Mouse (Mus musculus): ENCODE measurements around the gene Slc34a3. TPM values are rescaled to one million over a fixed set of nuclear protein-coding genes. Genes with fewer than 3 reads are reported as not detected.
A peak's percentile ranks its signal among the peaks of the same experiment; 100 is the strongest.

Gene Slc34a3
- polyA plus RNA-seq, 1 experiment from 2014 or later, result 34.0 TPM

GRCm38 (mm10) chr2:25243342-25243741 lies 9.2 kb upstream of the Slc34a3 start:
- Histone ChIP-seq H3K36me3 (ENCODE audit: control insufficient read depth, insufficient read depth) (peaks cover 12% of the 10 kb centered on the region; the same call in 1 of the 2 replicates), H3K4me3 (ENCODE audit: low read depth, low read length) (no peak overlapping the region), H3K27me3 (replicated peaks; ENCODE audit: control insufficient read depth, insufficient read depth, low read length) (0 out of 2 replicates have a peak, but pooled peaks cover 3% of the 10 kb centered on the region), H3K9ac (ENCODE audit: low read depth, low read length) (no peak overlapping the region), H3K4me2 (replicated peaks; ENCODE audit: low read depth) (peak overlapping the region; percentile 93), H3K9me3 (ENCODE audit: control insufficient read depth) (no peaks in the 10 kb centered on the region), H3K4me1 (replicated peaks; ENCODE audit: control insufficient read depth, insufficient read depth, low read length) (peaks cover 9% of the 10 kb centered on the region; the same call in 1 of the 2 replicates), H3K27ac (ENCODE audit: low read depth, low read length) (0 out of 2 replicates have a peak overlapping the region, but pooled peaks have one; percentile 74)
- 79% methylated on average over 8 of the region's 8 CpGs for WGBS
- no peak for ATAC-seq
- no peak for TF ChIP-seq CTCF (IDR thresholded peaks at IDR 0.05; ENCODE audit: low read depth)

- Histone ChIP-seq H3K4me2 (replicated peaks; ENCODE audit: low read depth) (peak within 1 kb of the TSS; percentile 93), H3K9me3 (ENCODE audit: control insufficient read depth) (no peaks in the 10 kb centered on the region), H3K9ac (ENCODE audit: low read depth, low read length) (peak within 1 kb of the TSS; percentile 75), H3K27me3 (replicated peaks; ENCODE audit: control insufficient read depth, insufficient read depth, low read length) (0 out of 2 replicates have a peak, but pooled peaks cover 3% of the 10 kb centered on the region), H3K27ac (ENCODE audit: low read depth, low read length) (peak within 1 kb of the TSS; percentile 74), H3K36me3 (ENCODE audit: control insufficient read depth, insufficient read depth) (peaks cover under 1% of the 10 kb centered on the region; the same call in 1 of the 2 replicates), H3K4me1 (replicated peaks; ENCODE audit: control insufficient read depth, insufficient read depth, low read length) (peaks cover 9% of the 10 kb centered on the region; the same call in 1 of the 2 replicates), H3K4me3 (ENCODE audit: low read depth, low read length) (peak within 1 kb of the TSS; percentile 49)
- under 1% methylated on average over 50 of the region's 59 CpGs for WGBS
- no peak for TF ChIP-seq CTCF (IDR thresholded peaks at IDR 0.05; ENCODE audit: low read depth)
- ATAC-seq, result no peak
These were observed 7.9 kb upstream of the Slc34a3 start, which contains the start of the genes Rnf208 and Cysrt1 for GRCm38 (mm10) chr2:25242101-25242506. Gene Rnf208 (plus strand): TSS chr2:25242255. Gene Cysrt1 (minus strand): TSS chr2:25242452.

- WGBS, result 10% methylated on average over 6 of the region's 6 CpGs
- peak overlapping the region; percentile 74 for H3K27ac ChIP-seq (ENCODE audit: low read depth, low read length)
- H3K9me3 ChIP-seq (ENCODE audit: control insufficient read depth), result no peaks in the 10 kb centered on the region
- peak overlapping the region; percentile 49; the same call in 1 of the 2 replicates for H3K4me3 ChIP-seq (ENCODE audit: low read depth, low read length)
- peak overlapping the region; percentile 93 for H3K4me2 ChIP-seq (replicated peaks; ENCODE audit: low read depth)
- H3K36me3 ChIP-seq (ENCODE audit: control insufficient read depth, insufficient read depth), result no peaks in the 10 kb centered on the region; the same call in 1 of the 2 replicates
- peaks cover 9% of the 10 kb centered on the region; the same call in 1 of the 2 replicates for H3K4me1 ChIP-seq (replicated peaks; ENCODE audit: control insufficient read depth, insufficient read depth, low read length)
- no peak overlapping the region for H3K9ac ChIP-seq (ENCODE audit: low read depth, low read length)
- H3K27me3 ChIP-seq (replicated peaks; ENCODE audit: control insufficient read depth, insufficient read depth, low read length), result 0 out of 2 replicates have a peak, but pooled peaks cover 3% of the 10 kb centered on the region
- no peak for TF ChIP-seq CTCF (IDR thresholded peaks at IDR 0.05; ENCODE audit: low read depth)
- ATAC-seq, result peak; percentile 67
These were observed 7.2 kb upstream of the Slc34a3 start for GRCm38 (mm10) chr2:25241438-25241775.

- ATAC-seq, result peak; percentile 61
- H3K4me1 ChIP-seq (replicated peaks; ENCODE audit: control insufficient read depth, insufficient read depth, low read length), result peaks cover 9% of the 10 kb centered on the region
- under 1% methylated on average over 29 of the region's 29 CpGs for WGBS
- H3K27ac ChIP-seq (ENCODE audit: low read depth, low read length), result peak overlapping the region; percentile 55
- no peaks in the 10 kb centered on the region for H3K9me3 ChIP-seq (ENCODE audit: control insufficient read depth)
- no peaks in the 10 kb centered on the region; the same call in 1 of the 2 replicates for H3K36me3 ChIP-seq (ENCODE audit: control insufficient read depth, insufficient read depth)
- 0 out of 2 replicates have a peak, but pooled peaks cover 3% of the 10 kb centered on the region for H3K27me3 ChIP-seq (replicated peaks; ENCODE audit: control insufficient read depth, insufficient read depth, low read length)
- peak overlapping the region; percentile 49 for H3K4me3 ChIP-seq (ENCODE audit: low read depth, low read length)
- H3K4me2 ChIP-seq (replicated peaks; ENCODE audit: low read depth), result peak overlapping the region; percentile 93
- no peak for TF ChIP-seq CTCF (IDR thresholded peaks at IDR 0.05; ENCODE audit: low read depth)
- peak overlapping the region; percentile 13; the same call in 1 of the 2 replicates for H3K9ac ChIP-seq (ENCODE audit: low read depth, low read length)
These were observed 6.7 kb upstream of the Slc34a3 start for GRCm38 (mm10) chr2:25240723-25241437.

GRCm38 (mm10) chr2:25240310-25240709 lies 6.1 kb upstream of the Slc34a3 start:
- Histone ChIP-seq H3K9ac (ENCODE audit: low read depth, low read length) (peak overlapping the region; percentile 13; the same call in 1 of the 2 replicates), H3K4me1 (replicated peaks; ENCODE audit: control insufficient read depth, insufficient read depth, low read length) (peaks cover 12% of the 10 kb centered on the region), H3K36me3 (ENCODE audit: control insufficient read depth, insufficient read depth) (no peaks in the 10 kb centered on the region), H3K4me3 (ENCODE audit: low read depth, low read length) (no peak overlapping the region), H3K9me3 (ENCODE audit: control insufficient read depth) (no peaks in the 10 kb centered on the region), H3K27me3 (replicated peaks; ENCODE audit: control insufficient read depth, insufficient read depth, low read length) (0 out of 2 replicates have a peak, but pooled peaks cover 3% of the 10 kb centered on the region), H3K4me2 (replicated peaks; ENCODE audit: low read depth) (peak overlapping the region; percentile 93), H3K27ac (ENCODE audit: low read depth, low read length) (peak overlapping the region; percentile 55)
- TF ChIP-seq CTCF (IDR thresholded peaks at IDR 0.05; ENCODE audit: low read depth), result no peak
- ATAC-seq, result no peak
- WGBS, result 53% methylated on average over 8 of the region's 8 CpGs

GRCm38 (mm10) chr2:25239766-25240165 lies 5.6 kb upstream of the Slc34a3 start:
- no peak overlapping the region for H3K27ac ChIP-seq (ENCODE audit: low read depth, low read length)

More at GRCm38 (mm10) chr2:25239766-25240165, 5.6 kb upstream of the Slc34a3 start:
- H3K4me3 ChIP-seq (ENCODE audit: low read depth, low read length), result no peak overlapping the region
- H3K36me3 ChIP-seq (ENCODE audit: control insufficient read depth, insufficient read depth), result no peaks in the 10 kb centered on the region
- H3K4me1 ChIP-seq (replicated peaks; ENCODE audit: control insufficient read depth, insufficient read depth, low read length), result peaks cover 15% of the 10 kb centered on the region
- H3K4me2 ChIP-seq (replicated peaks; ENCODE audit: low read depth), result peak overlapping the region; percentile 30
- no peaks in the 10 kb centered on the region for H3K9me3 ChIP-seq (ENCODE audit: control insufficient read depth)
- 60% methylated on average over 3 of the region's 3 CpGs for WGBS
- H3K27me3 ChIP-seq (replicated peaks; ENCODE audit: control insufficient read depth, insufficient read depth, low read length), result 0 out of 2 replicates have a peak, but pooled peaks cover 3% of the 10 kb centered on the region
- no peak overlapping the region for H3K9ac ChIP-seq (ENCODE audit: low read depth, low read length)
- ATAC-seq, result no peak
- no peak for TF ChIP-seq CTCF (IDR thresholded peaks at IDR 0.05; ENCODE audit: low read depth)

Measured in intestine, postnatal 0 days (tissue).